Mouse (Mus musculus): ENCODE results near the gene Rnps1.
"Not testable (repeated sequence)": the region's sequence is repeated elsewhere in the genome, so short reads cannot be mapped to it uniquely, and the experiment has no call there.

The Rnps1 gene

GRCm38 (mm10) chr17:24414230-24414976 lies at the start of gene Rnps1:
TSS of gene Rnps1 (plus strand) at chr17:24414565.
- DNase-seq = peak; percentile 86 to 87

GRCm38 (mm10) chr17:24365863-24366262 lies 48.5 kb upstream of the Rnps1 start:
- DNase-seq = no peak

GRCm38 (mm10) chr17:24375094-24375712 lies 39.2 kb upstream of the Rnps1 start:
- DNase-seq = no peak

GRCm38 (mm10) chr17:24375886-24376285 lies 38.5 kb upstream of the Rnps1 start:
- DNase-seq = no peak

- DNase-seq = no peak
These were observed 35.9 kb upstream of the Rnps1 start for GRCm38 (mm10) chr17:24378496-24378895.

- no peak for DNase-seq
These were observed 30.6 kb upstream of the Rnps1 start for GRCm38 (mm10) chr17:24383789-24384188.

- no peak for DNase-seq
These were observed 25.7 kb upstream of the Rnps1 start for GRCm38 (mm10) chr17:24388711-24389110.

- peak in 1 of 2 experiments; percentile 39 for DNase-seq
These were observed 24.5 kb upstream of the Rnps1 start for GRCm38 (mm10) chr17:24389865-24390264.

GRCm38 (mm10) chr17:24391149-24391548 lies 23.2 kb upstream of the Rnps1 start:
- peak in 1 of 2 experiments; percentile 9 for DNase-seq

- no peak for DNase-seq
These were observed 20.8 kb upstream of the Rnps1 start for GRCm38 (mm10) chr17:24393527-24393926.

GRCm38 (mm10) chr17:24394456-24394855 lies 19.9 kb upstream of the Rnps1 start:
- no peak for DNase-seq

- no peak for DNase-seq
These were observed 12.0 kb upstream of the Rnps1 start for GRCm38 (mm10) chr17:24402371-24402770.

- DNase-seq = no peak
These were observed 7.1 kb upstream of the Rnps1 start for GRCm38 (mm10) chr17:24407116-24407803.

GRCm38 (mm10) chr17:24413557-24414211 lies 681 bp upstream of the Rnps1 start:
- DNase-seq = peak; percentile 27 to 47

GRCm38 (mm10) chr17:24415011-24415410 lies 646 bp downstream of the Rnps1 start:
- no peak for DNase-seq

- no peak for DNase-seq
These were observed 1.8 kb downstream of the Rnps1 start for GRCm38 (mm10) chr17:24416051-24416652.

- DNase-seq = no peak
These were observed 8.7 kb downstream of the Rnps1 start for GRCm38 (mm10) chr17:24423114-24423513.

GRCm38 (mm10) chr17:24424489-24424888 lies 10.1 kb downstream of the Rnps1 start:
- DNase-seq = no peak

- DNase-seq = not testable (repeated sequence)
These were observed 11.0 kb downstream of the Rnps1 start for GRCm38 (mm10) chr17:24425326-24425725.

- DNase-seq = no peak
These were observed 11.5 kb downstream of the Rnps1 start for GRCm38 (mm10) chr17:24425905-24426304.

GRCm38 (mm10) chr17:24426471-24427169 lies 12.3 kb downstream of the Rnps1 start, which contains the start of gene Eci1:
TSS of gene Eci1 (plus strand) at chr17:24426641.
- peak; percentile 85 to 90 for DNase-seq

GRCm38 (mm10) chr17:24427170-24427557 lies 12.8 kb downstream of the Rnps1 start:
- no peak for DNase-seq

Data from spleen, adult 18-20 months (tissue).